Mouse (Mus musculus) ovary, adult 10 weeks (tissue): ENCODE measurements around the gene Usp34. TPM values are rescaled to one million over a fixed set of nuclear protein-coding genes. Genes with fewer than 3 reads are reported as not detected.

Experiments
- polyA plus RNA-seq: library from polyadenylated mRNA; stranded (reverse); fragments of 350-450 nt; fragmentation: Illumina TruSeq; extraction: RNeasy Lipid Tissue Mini Kit (QIAGEN cat#74804); gene quantifications from one replicate; pipeline ENCODE4 v1.2.3, GENCODE M21; 2014

Gene Usp34
- polyA plus RNA-seq: 248 TPM

GRCm38 (mm10) chr11:23306764-23307565 lies at the start of gene Usp34:
Gene Usp34, plus strand, starts transcription at chr11:23306895.

GRCm38 (mm10) chr11:23497718-23498509 lies 191.2 kb downstream of the Usp34 start, which contains the start of gene Ahsa2:
Gene Ahsa2, minus strand, starts transcription at chr11:23498030.

GRCm38 (mm10) chr11:23520473-23521205 lies 213.9 kb downstream of the Usp34 start, which contains the start of gene 1700093K21Rik:
Gene 1700093K21Rik, minus strand, starts transcription at chr11:23521155.

Other genes starting within 250 kb of the Usp34 start
- gene Xpo1, start 50.9 kb upstream of the Usp34 start, polyA plus RNA-seq: 496 TPM
- gene Ahsa2, start 191.1 kb downstream of the Usp34 start, polyA plus RNA-seq: 116 TPM
- not detected for gene 1700093K21Rik, start 214.3 kb downstream of the Usp34 start, polyA plus RNA-seq